Mouse (Mus musculus): ENCODE data around the gene Rp9. TPM values are rescaled to one million over a fixed set of nuclear protein-coding genes. Genes with fewer than 3 reads are reported as not detected.
A peak's percentile ranks its signal among the peaks of the same experiment; 100 is the strongest.

Rp9 gene
- 10 to 100 TPM; 31.6 to 35.5 TPM for total RNA-seq (2021)
- long read RNA-seq, experiment 1, transcript Rp9-201 (6 exons, 1,134 nt), result major isoform, 7 of 9 reads
- long read RNA-seq, experiment 1, partial matches to known transcripts, result 0 of 9 reads
- long read RNA-seq, experiment 1, other reads (novel, unspliced or antisense), result 1 of 9 reads
- long read RNA-seq, experiment 2, transcript Rp9-201 (6 exons, 1,134 nt), result major isoform, 30 of 32 reads
- long read RNA-seq, experiment 2, partial matches to known transcripts, result 0 of 32 reads
- long read RNA-seq, experiment 2, other reads (novel, unspliced or antisense), result 2 of 32 reads

DNA sequence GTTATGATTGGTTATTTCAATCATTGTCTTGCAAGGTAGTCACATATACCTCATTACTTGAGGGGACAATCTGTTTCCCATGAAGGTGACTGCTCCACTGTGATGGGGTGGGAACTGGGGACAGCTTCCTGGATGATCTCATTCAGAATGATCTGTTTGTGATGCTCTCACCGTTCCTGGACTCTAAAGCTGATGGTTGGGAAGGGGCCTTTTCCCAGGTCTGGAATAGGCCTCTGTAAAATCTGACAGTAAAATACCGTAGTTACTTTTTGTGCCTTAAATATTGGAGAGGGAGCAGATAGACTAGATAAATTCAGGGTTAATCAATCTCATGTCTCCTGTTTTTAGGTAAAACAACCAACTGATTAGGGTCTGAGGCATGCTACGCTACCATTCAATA is at the start of gene Rp9:
Gene Rp9, minus strand, starts transcription at position 101 of the 400 bp plus-strand sequence.
- DNase-seq (ENCODE audit: low spot score in 2 of 2), result no peak

DNA sequence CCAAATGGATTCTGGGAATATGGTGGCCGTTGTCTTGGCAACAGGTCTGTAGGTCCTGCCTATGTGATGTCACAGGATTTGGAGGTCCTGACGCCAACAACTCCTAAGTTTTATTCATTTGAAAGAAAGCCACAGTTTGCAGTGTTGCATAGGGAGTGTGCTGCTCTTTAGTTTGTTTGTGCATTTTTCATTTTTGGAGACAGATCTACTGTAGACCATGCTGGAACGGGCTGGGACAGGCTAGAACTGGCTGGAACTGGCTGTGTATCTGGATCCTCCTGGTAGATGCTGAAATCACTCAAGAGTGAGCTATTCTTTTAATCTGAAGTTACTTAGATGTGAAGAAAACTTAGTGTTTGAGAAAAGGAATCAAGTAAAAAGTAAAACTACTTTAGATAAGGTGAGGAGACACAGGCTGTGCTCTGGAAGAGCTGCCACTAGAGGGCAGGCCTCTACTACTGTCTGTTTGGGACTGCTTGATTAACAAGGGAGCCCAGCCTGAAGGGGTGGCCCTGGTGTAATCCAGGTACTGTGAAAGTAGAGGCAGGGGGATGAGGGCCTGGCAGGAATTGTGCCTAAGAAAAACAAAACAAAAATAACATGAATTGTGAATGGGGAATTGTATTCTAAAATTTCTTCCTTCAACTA is 49.0 kb upstream of the Rp9 start:
- DNase-seq (ENCODE audit: low spot score in 2 of 2), result peak; percentile 7 to 39

DNA sequence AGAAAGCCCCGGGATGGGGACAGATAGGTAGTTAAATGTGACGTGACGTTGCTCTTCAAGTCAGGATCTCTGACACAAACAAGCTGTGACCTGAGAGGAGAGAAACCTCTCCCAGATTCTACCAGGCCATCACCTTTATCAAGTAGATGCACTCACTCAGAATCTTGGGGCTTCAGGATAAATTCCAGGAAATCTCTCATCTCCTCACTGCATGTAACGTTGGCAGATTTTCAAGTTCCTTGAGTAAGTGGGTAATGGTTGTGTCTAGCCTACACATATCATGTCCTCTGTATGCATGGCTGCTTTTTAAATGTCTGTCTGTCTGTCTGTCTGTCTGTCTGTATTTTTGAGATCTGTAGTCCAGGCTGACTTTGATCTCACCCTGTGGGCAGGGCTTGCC is 45.5 kb upstream of the Rp9 start:
- DNase-seq (ENCODE audit: low spot score in 2 of 2), result no peak

- no peak for DNase-seq (ENCODE audit: low spot score in 2 of 2)
These were observed 36.0 kb upstream of the Rp9 start for GRCm38 (mm10) chr9:22505574-22505973.

DNA sequence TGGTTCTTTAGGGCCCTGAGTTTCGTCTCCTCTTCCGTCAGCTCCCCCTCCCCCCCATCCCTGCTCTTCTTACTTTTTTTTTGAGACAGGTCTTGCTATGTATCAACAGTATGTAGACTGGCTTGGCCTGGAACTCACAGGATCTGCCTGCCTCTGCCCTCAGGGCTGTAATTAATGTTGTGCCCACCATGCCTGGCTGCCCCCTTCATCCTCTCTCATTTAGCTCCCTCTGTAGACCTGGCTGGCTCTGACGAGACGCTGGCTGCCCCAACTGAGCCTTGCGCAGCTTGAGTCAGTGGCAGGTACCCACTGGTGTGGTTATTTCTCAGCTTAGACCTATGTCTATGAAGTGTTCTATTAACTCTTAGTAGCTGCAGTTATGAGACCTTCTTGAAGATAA is 34.0 kb upstream of the Rp9 start:
- DNase-seq (ENCODE audit: low spot score in 2 of 2), result no peak

- DNase-seq (ENCODE audit: low spot score in 2 of 2), result no peak
These were observed 33.4 kb upstream of the Rp9 start for GRCm38 (mm10) chr9:22502972-22503371.

DNA sequence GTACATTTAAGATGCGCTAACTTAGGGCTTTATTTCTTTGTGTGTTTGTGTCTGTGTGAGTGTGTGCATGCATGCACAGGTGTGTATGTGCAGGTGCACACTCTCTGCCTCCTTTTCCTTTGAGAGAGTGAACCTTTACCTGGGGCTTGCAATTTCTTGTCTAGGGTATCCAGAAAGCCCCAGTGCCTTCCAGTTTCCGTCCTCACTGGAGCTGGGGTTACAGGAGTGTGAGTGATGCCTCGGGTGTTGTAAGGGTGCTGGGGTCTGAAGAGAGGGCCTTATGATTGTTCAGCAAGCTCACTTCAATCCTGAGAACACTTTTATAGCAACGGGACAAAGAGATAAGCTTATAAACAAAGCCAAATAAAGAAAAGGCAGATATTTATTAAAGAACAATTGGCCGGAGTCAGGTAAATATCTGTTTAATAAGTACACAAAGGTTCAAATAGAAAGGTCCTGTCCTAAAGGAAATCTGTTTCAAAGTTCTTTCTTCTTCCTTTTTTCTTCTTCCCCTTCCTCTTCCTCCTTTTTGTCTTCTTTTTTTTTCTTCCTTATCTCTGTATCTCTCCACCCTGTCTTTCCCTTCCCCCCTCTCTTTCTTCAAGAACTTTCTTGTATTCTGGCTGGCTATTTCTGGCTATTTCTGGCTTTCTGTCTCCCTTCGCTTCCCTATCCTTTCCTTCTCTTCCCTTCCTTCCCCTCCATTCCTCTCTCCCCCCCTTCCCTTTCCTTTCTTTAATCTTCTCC is 27.7 kb upstream of the Rp9 start:
- no peak for DNase-seq (ENCODE audit: low spot score in 2 of 2)

DNA sequence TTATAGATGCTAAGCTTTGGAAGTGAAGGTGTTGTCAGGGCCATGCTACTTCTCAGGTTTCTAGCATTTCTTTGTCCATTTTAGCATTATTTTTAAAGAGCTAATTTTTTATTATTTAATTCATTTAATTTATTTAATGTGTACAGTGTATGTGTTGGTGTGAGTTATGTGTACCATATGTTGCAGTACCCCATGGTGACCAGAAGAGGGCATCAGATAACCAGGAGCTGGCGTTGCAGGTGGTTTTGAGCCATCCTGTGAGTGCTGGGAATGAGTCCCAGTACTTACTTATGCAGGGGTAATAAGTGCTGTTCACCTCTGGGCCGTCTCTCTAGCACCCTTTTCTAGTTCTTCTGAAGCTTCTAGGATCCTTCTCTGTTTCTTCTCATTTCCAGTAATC is 25.6 kb upstream of the Rp9 start:
- DNase-seq (ENCODE audit: low spot score in 2 of 2), result no peak

- no peak for DNase-seq (ENCODE audit: low spot score in 2 of 2)
These were observed 24.8 kb upstream of the Rp9 start for GRCm38 (mm10) chr9:22494203-22494807.

GRCm38 (mm10) chr9:22488963-22489362 is 19.4 kb upstream of the Rp9 start:
- no peak for DNase-seq (ENCODE audit: low spot score in 2 of 2)

DNA sequence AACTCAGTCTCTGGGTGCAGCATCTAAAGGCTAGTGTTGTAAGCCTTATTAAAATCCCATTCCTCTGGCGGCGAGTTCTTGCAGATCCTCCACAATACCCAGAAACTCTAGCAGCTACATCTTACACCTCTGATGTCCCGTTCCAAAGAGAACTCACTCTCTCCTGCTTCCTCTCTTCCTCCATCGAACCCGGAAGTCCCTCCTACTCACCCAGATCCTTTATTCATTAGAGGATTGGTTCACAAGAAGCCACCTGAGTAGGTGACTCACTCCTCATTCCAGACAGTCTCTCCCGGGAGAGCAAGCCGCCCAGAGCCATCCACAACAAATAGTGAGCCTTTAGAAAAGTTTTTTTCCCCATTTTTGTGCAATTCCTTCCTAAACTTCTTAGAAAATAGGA is 16.7 kb upstream of the Rp9 start:
- DNase-seq (ENCODE audit: low spot score in 2 of 2), result no peak

DNA sequence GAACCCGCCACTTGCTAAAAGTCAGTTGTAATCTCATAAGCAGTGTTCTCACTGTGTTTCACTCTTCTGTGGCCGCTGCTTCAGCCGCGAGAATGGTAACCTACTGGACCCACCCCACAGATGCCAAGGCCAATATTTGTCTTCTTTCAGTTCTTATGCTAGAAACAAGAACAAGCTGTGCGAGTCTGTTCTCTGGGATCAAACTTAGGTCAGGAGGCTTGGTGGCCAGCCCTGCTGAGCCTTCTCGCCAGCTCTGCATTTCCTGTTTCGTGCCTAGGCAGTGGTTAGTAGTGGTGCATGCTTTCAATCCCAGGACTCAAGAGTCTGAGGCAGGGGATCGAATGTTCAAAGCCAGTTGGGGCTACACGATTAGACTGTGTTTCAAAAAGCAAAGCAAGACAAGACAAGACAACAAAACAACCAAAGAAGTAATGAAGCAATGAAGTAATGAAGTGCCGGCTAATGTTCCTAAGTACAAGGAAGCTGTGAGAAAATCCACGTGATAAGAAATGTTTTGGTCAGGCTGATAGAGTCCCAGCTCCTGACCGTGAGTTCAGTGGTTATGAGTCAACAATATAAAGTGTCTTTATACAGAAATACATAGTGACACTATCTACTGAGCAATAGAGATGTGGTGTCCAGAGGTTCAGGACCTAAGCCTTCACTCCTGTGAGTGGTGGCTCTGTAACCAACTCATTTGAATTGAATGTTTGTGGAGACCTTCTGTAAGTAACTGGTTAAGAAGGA is 15.2 kb upstream of the Rp9 start:
- no peak for DNase-seq (ENCODE audit: low spot score in 2 of 2)

DNA sequence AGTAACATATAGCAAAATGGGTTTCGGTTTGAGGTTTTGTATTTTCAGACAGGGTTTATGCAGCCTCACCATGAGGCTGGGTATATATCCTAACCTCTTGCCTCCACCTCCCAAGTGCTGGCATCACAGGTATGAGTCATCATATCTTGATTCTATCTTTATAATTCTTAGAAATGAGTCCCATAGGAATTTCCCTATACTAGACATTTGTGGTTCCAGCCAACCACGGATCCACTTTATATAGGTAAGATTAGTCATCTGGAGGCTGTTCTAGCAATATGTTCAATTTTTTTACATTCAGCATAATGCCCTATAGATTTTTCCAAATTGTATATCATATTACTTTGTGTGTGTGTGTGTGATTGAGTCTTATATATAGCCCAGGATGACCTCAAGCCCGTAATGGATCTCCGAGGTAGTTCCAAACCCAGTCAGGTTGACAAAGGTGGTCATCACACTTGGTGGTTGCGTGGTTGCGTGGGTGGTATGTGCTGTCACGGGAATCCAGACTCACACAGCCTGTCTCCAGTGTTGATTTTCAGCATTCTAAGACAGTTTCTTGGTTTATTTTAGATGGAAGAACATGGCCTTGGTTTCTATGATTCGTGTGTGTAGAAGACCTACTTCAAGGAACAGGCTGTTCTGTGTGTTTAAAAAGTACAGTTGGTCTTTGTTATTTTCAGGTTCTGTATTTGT is 14.5 kb upstream of the Rp9 start:
- no peak for DNase-seq (ENCODE audit: low spot score in 2 of 2)

- no peak for DNase-seq (ENCODE audit: low spot score in 2 of 2)
These were observed 9.4 kb upstream of the Rp9 start for GRCm38 (mm10) chr9:22478946-22479345.

- DNase-seq (ENCODE audit: low spot score in 2 of 2), result no peak
These were observed 6.7 kb upstream of the Rp9 start for GRCm38 (mm10) chr9:22476265-22476664.

DNA sequence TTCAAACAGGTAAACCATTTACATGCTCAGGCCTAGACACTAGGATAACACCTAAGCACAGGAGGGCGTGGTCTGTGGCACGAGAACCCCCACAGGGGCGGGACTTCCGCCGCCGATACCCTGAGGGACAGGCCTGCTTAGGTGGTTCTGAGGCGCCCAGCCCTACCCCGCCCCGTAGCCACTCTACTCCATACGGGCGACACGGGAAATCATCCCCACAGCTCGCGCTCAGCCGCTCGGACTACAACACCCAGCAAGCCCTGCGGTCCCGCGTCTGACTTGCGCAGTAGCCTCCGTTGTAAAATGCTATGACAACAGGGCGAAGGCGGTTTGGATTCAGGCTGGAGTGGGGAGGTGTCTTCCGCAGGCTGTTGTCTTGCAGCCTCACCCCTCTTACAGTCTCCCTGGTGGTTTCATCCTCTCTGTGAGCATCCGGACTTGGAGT is 5.9 kb upstream of the Rp9 start, which contains the start of gene Bbs9:
Gene Bbs9, plus strand, starts transcription at position 292 of the 445 bp plus-strand sequence.
- DNase-seq (ENCODE audit: low spot score in 2 of 2), result peak; percentile 83 to 89

DNA sequence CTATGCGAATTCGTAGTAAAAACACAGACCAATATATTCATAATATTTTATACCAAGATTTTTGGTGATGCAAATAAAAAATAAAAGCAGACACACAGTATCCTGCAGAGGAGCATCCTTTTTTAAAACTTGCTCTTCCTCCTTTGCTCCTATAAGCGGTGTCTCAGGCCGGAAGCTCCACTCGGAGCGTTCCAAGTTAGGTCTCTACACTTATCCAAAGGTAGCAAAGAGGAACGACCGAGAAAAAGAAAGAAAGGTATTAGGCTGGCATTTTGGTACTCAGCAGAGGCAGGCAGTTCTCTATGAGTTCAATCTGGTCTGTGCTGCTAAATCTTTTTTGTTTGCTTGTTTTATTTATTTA is 664 bp downstream of the Rp9 start:
- no peak for DNase-seq (ENCODE audit: low spot score in 2 of 2)

- no peak for DNase-seq (ENCODE audit: low spot score in 2 of 2)
These were observed 1.2 kb downstream of the Rp9 start for GRCm38 (mm10) chr9:22468170-22468898.

- peak; percentile 54 to 57 for DNase-seq (ENCODE audit: low spot score in 2 of 2)
These were observed 2.0 kb downstream of the Rp9 start for GRCm38 (mm10) chr9:22467371-22468169.
